Mouse (Mus musculus) heart, embryonic 15.5 days (tissue): Measurements from ENCODE around the gene Alpl. TPM values are rescaled to one million over a fixed set of nuclear protein-coding genes. Genes with fewer than 3 reads are reported as not detected.

ENCODE experiments used
- ATAC-seq: fragments of 200-750 bp; cut with Nextera tagmentation; replicated peaks from 2 replicates; pipeline ENCODE4 v1.8.0; 2017; ENCODE audit warnings: low read depth, moderate TSS enrichment; ENCODE audit not compliant: insufficient number of reproducible peaks, insufficient read depth, low FRiP score
- H3K27ac ChIP-seq: fragments of 300-500 bp; sonication (generic); 2 replicates; pipeline ENCODE4 v1.5.1; 2015; ENCODE audit warnings: mild to moderate bottlenecking, inconsistent platforms
- H3K27me3 ChIP-seq: fragments of 300-500 bp; sonication (generic); 2 replicates; pipeline ENCODE4 v1.6.1; 2015; ENCODE audit warnings: inconsistent platforms
- H3K36me3 ChIP-seq: fragments of 300-500 bp; sonication (generic); 2 replicates; pipeline ENCODE4 v1.6.1; 2015; ENCODE audit warnings: mild to moderate bottlenecking, inconsistent platforms
- H3K4me1 ChIP-seq: fragments of 300-500 bp; sonication (generic); replicated peaks from 2 replicates; pipeline ENCODE4 v1.6.1; 2015; ENCODE audit warnings: inconsistent platforms
- H3K4me2 ChIP-seq: fragments of 300-500 bp; sonication (generic); 2 replicates; pipeline ENCODE4 v1.6.1; 2015; ENCODE audit warnings: inconsistent platforms, mild to moderate bottlenecking, moderate library complexity
- H3K4me3 ChIP-seq: fragments of 300-500 bp; sonication (generic); 2 replicates; pipeline ENCODE4 v1.5.1; 2015; ENCODE audit warnings: mild to moderate bottlenecking, inconsistent platforms
- H3K9ac ChIP-seq: fragments of 300-500 bp; sonication (generic); 2 replicates; pipeline ENCODE4 v1.6.1; 2015; ENCODE audit warnings: mild to moderate bottlenecking, inconsistent platforms
- H3K9me3 ChIP-seq: fragments of 300-500 bp; sonication (generic); replicated peaks from 2 replicates; pipeline ENCODE4 v1.6.1; 2016; ENCODE audit warnings: inconsistent platforms
- WGBS: fragments of 180-500 bp; shearing (Covaris S2); methylation state at CpG from one replicate; pipeline ENCODE4 v1.1.7; 2015; ENCODE audit warnings: mixed read lengths; 5-methylcytosine and 5-hydroxymethylcytosine counted together
- polyA plus RNA-seq: library from polyadenylated mRNA; unstranded; fragments of >200 nt; fragmentation: Nextera tagmentation; extraction: Ambion mirVana; gene quantifications from 2 replicates; pipeline ENCODE4 v1.2.1, GENCODE M21; 2015

Alpl gene
- polyA plus RNA-seq, 1 experiment from 2014 or later = 3.0 TPM

- no peak overlapping the region for H3K4me2 ChIP-seq
- H3K27ac ChIP-seq = no peak overlapping the region
- H3K36me3 ChIP-seq = no peaks in the 10 kb centered on the region
- no peaks in the 10 kb centered on the region for H3K9me3 ChIP-seq
- 38% methylated on average over 9 of the region's 9 CpGs for WGBS
- ATAC-seq = no peak
- no peak overlapping the region for H3K9ac ChIP-seq
- no peak overlapping the region for H3K4me3 ChIP-seq
- H3K4me1 ChIP-seq = peaks cover 32% of the 10 kb centered on the region
- 0 out of 2 replicates have a peak, but pooled peaks cover 6% of the 10 kb centered on the region for H3K27me3 ChIP-seq
These were observed 46.1 kb downstream of the Alpl start for GRCm38 (mm10) chr4:137750121-137750520.

- H3K9ac ChIP-seq = no peak overlapping the region
- H3K4me1 ChIP-seq = peaks cover 32% of the 10 kb centered on the region
- no peaks in the 10 kb centered on the region for H3K9me3 ChIP-seq
- no peak for ATAC-seq
- H3K4me2 ChIP-seq = no peak overlapping the region
- no peaks in the 10 kb centered on the region for H3K36me3 ChIP-seq
- 63% methylated on average over 9 of the region's 9 CpGs for WGBS
- H3K4me3 ChIP-seq = no peak overlapping the region
- 0 out of 2 replicates have a peak, but pooled peaks cover 6% of the 10 kb centered on the region for H3K27me3 ChIP-seq
- no peak overlapping the region for H3K27ac ChIP-seq
These were observed 46.5 kb downstream of the Alpl start for GRCm38 (mm10) chr4:137749680-137750079.

GRCm38 (mm10) chr4:137748726-137749125 is 47.5 kb downstream of the Alpl start:
- no peak overlapping the region for H3K27ac ChIP-seq
- H3K36me3 ChIP-seq = no peaks in the 10 kb centered on the region
- H3K4me3 ChIP-seq = no peak overlapping the region
- 0 out of 2 replicates have a peak, but pooled peaks cover 5% of the 10 kb centered on the region for H3K27me3 ChIP-seq
- H3K4me2 ChIP-seq = no peak overlapping the region
- no peak for ATAC-seq
- H3K4me1 ChIP-seq = peaks cover 32% of the 10 kb centered on the region
- WGBS = 58% methylated on average over 4 of the region's 4 CpGs
- no peak overlapping the region for H3K9ac ChIP-seq
- H3K9me3 ChIP-seq = no peaks in the 10 kb centered on the region

- H3K9ac ChIP-seq = no peak overlapping the region
- H3K9me3 ChIP-seq = no peaks in the 10 kb centered on the region
- no peaks in the 10 kb centered on the region for H3K36me3 ChIP-seq
- ATAC-seq = no peak
- no peak overlapping the region for H3K4me3 ChIP-seq
- no peak overlapping the region for H3K4me2 ChIP-seq
- 77% methylated on average over 5 of the region's 5 CpGs for WGBS
- H3K27ac ChIP-seq = no peak overlapping the region
- 0 out of 2 replicates have a peak, but pooled peaks cover 3% of the 10 kb centered on the region for H3K27me3 ChIP-seq
- peaks cover 29% of the 10 kb centered on the region for H3K4me1 ChIP-seq
These were observed 48.6 kb downstream of the Alpl start for GRCm38 (mm10) chr4:137747590-137747989.

- Histone ChIP-seq H3K27me3 (0 out of 2 replicates have a peak, but pooled peaks cover 3% of the 10 kb centered on the region), H3K4me2 (no peak overlapping the region), H3K36me3 (no peaks in the 10 kb centered on the region), H3K4me1 (peaks cover 24% of the 10 kb centered on the region), H3K4me3 (no peak overlapping the region), H3K9me3 (no peaks in the 10 kb centered on the region), H3K27ac (no peak overlapping the region), H3K9ac (no peak overlapping the region)
- 85% methylated on average over 9 of the region's 9 CpGs for WGBS
- no peak for ATAC-seq
These were observed 49.1 kb downstream of the Alpl start for GRCm38 (mm10) chr4:137747091-137747490.

GRCm38 (mm10) chr4:137744433-137744918 is 51.7 kb downstream of the Alpl start:
- H3K4me3 ChIP-seq = no peak overlapping the region
- no peaks in the 10 kb centered on the region for H3K9me3 ChIP-seq
- H3K4me1 ChIP-seq = no peaks in the 10 kb centered on the region
- H3K4me2 ChIP-seq = no peak overlapping the region
- H3K36me3 ChIP-seq = no peaks in the 10 kb centered on the region
- ATAC-seq = no peak
- no peak overlapping the region for H3K9ac ChIP-seq
- H3K27ac ChIP-seq = no peak overlapping the region
- H3K27me3 ChIP-seq = 0 out of 2 replicates have a peak, but pooled peaks cover 3% of the 10 kb centered on the region
- 61% methylated on average over 13 of the region's 13 CpGs for WGBS

GRCm38 (mm10) chr4:137743791-137744190 is 52.4 kb downstream of the Alpl start:
- H3K4me3 ChIP-seq = no peak overlapping the region
- H3K9ac ChIP-seq = no peak overlapping the region
- no peaks in the 10 kb centered on the region for H3K4me1 ChIP-seq
- no peaks in the 10 kb centered on the region for H3K27me3 ChIP-seq
- H3K4me2 ChIP-seq = no peak overlapping the region
- no peaks in the 10 kb centered on the region for H3K36me3 ChIP-seq
- no peak overlapping the region for H3K27ac ChIP-seq
- WGBS = 59% methylated on average over 7 of the region's 7 CpGs
- ATAC-seq = no peak
- no peaks in the 10 kb centered on the region for H3K9me3 ChIP-seq

GRCm38 (mm10) chr4:137740350-137740749 is 55.8 kb downstream of the Alpl start:
- Histone ChIP-seq H3K9me3 (no peaks in the 10 kb centered on the region), H3K27me3 (0 out of 2 replicates have a peak, but pooled peaks cover 9% of the 10 kb centered on the region), H3K4me1 (no peaks in the 10 kb centered on the region; the same call in 1 of the 2 replicates), H3K36me3 (no peaks in the 10 kb centered on the region), H3K9ac (no peak overlapping the region), H3K4me3 (no peak overlapping the region), H3K27ac (no peak overlapping the region), H3K4me2 (no peak overlapping the region)
- WGBS = 71% methylated on average over 7 of the region's 7 CpGs
- ATAC-seq = no peak

GRCm38 (mm10) chr4:137739151-137739923 is 56.8 kb downstream of the Alpl start:
- H3K27me3 ChIP-seq = 0 out of 2 replicates have a peak, but pooled peaks cover 9% of the 10 kb centered on the region
- no peaks in the 10 kb centered on the region for H3K36me3 ChIP-seq
- no peak overlapping the region for H3K27ac ChIP-seq
- no peak overlapping the region for H3K9ac ChIP-seq
- H3K9me3 ChIP-seq = no peaks in the 10 kb centered on the region
- no peak overlapping the region for H3K4me3 ChIP-seq
- H3K4me1 ChIP-seq = no peaks in the 10 kb centered on the region; the same call in 1 of the 2 replicates
- no peak for ATAC-seq
- WGBS = 46% methylated on average over 9 of the region's 9 CpGs
- H3K4me2 ChIP-seq = no peak overlapping the region

- Histone ChIP-seq H3K36me3 (no peaks in the 10 kb centered on the region), H3K9ac (no peak overlapping the region), H3K4me1 (no peaks in the 10 kb centered on the region; the same call in 1 of the 2 replicates), H3K27me3 (peaks cover 19% of the 10 kb centered on the region; the same call in 1 of the 2 replicates), H3K27ac (no peak overlapping the region), H3K4me3 (no peak overlapping the region), H3K4me2 (no peak overlapping the region), H3K9me3 (no peaks in the 10 kb centered on the region)
- 40% methylated on average over 3 of the region's 3 CpGs for WGBS
- no peak for ATAC-seq
These were observed 58.4 kb downstream of the Alpl start for GRCm38 (mm10) chr4:137737760-137738159.

- H3K9ac ChIP-seq = no peak overlapping the region
- H3K9me3 ChIP-seq = no peaks in the 10 kb centered on the region
- no peak overlapping the region for H3K4me3 ChIP-seq
- no peak overlapping the region for H3K27ac ChIP-seq
- H3K4me2 ChIP-seq = no peak overlapping the region
- H3K27me3 ChIP-seq = peaks cover 31% of the 10 kb centered on the region
- no peaks in the 10 kb centered on the region for H3K36me3 ChIP-seq
- no peak for ATAC-seq
- 52% methylated on average over 11 of the region's 11 CpGs for WGBS
- no peaks in the 10 kb centered on the region; the same call in 1 of the 2 replicates for H3K4me1 ChIP-seq
These were observed 59.9 kb downstream of the Alpl start for GRCm38 (mm10) chr4:137736220-137736701.
